Mouse (Mus musculus) c-Kit-positive CD71-positive TER-119-positive erythroid progenitor cells, embryonic 14.5 days (primary cell): ENCODE data around the gene Gm27235.
"Not testable (repeated sequence)": the region's sequence is repeated elsewhere in the genome, so short reads cannot be mapped to it uniquely, and the experiment has no call there.

Source experiments
- DNase-seq: peaks from one replicate; pipeline ENCODE4 v3.0.0-alpha.2; 2013; ENCODE audit warnings: low spot score

Gene Gm27235

DNA sequence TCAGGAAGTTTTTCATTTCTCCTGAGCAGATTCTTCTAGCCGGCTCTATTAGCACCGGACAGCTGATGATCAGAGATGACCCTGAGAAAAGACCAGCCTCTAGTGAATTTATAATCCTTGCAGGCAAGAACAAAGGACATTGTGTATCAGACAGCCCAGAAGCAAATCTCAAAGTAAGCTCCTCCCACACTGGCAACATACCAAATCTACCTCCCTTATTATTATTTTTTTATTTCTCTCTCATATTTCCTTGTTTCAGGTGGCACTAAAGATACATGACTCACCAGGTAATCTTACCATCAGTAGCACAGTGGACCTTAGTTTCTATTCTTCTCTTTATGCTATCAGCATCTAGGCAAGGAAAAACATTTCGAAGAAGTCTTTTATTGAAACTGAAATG is at the start of gene Gm27235, which contains the start of gene D730048I06Rik:
Gm27235 (minus strand) TSS at position 101 of the 400 bp plus-strand sequence.
D730048I06Rik (minus strand) TSS at position 112 of the 400 bp plus-strand sequence.
- DNase-seq = no peak

DNA sequence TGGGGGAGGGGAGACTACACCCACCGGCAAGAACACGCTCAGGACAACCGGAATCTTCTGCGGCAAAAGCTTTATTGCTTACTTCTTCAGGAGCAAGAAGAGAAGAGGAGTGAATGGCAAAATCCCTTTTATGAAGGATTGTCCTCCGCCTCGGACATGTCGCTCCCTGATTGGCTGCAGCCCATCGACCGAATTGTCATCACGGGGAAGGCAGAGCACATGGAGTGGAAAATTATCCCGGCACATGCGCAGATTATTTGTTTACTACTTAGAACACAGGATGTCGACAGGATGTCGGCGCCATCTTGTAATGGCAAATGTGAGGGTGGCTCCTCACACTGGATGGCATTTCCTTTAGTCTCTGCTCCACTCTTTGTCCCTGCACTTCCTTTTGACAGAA is 28.0 kb upstream of the Gm27235 start:
- not testable (repeated sequence) for DNase-seq

DNA sequence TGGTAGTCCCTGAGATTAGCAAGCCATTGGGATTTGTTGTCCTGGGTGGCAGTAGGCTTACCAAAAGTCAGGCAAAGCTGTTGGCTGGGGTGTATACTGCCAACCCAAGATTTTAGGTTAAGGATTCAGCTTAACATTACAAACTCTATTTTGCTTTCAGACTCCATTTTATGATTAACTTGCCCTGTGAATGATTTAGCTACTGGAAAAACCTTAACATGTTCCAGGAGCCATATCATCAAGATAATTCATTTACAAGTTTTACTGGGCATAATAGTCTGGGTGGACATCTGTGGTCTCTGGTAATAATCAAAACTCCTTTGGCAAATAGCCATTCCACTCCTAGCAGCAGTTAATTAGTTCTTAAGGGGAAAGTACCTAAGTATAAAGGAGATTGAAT is 8.2 kb upstream of the Gm27235 start:
- no peak for DNase-seq

DNA sequence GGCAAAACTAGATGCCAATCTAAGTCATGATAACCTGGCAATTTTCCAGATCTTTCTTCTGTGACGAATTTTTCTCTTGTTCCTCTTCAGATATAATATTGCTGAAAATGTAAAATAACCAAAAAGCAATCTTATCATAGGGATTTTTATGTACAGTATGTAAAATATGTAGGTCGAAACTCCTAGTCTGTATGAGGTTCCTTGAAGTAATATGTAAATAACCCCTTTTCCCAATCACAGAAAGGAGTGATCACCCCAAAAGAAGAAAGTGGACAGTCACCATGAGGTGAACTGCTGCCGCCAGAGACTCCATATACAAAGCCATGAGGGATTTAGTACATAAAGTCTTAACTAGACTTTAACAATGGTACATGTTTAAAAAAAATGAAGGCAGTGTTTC is 11.9 kb downstream of the Gm27235 start, which contains the start of gene Gm17727:
Gm17727 (minus strand) TSS at position 101 of the 400 bp plus-strand sequence.
- no peak for DNase-seq

DNA sequence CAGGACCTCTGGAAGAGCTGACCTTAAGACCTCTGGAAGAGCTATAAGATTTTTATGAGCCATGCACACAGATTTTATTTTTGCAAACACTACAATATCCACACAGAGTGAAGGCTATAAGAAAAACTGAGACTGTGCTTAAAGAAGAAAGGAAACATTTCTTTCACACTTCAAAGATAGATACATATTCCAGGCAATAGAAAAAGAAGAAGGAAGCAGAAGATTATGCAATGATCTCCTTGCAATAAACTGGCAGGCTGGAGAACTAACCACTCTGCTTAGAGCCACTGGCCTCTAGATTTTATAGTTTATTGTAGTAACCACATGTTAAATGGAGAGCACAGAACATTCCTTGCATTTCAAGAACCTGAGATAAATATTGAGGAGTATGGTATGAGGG is 33.1 kb downstream of the Gm27235 start:
- no peak for DNase-seq

DNA sequence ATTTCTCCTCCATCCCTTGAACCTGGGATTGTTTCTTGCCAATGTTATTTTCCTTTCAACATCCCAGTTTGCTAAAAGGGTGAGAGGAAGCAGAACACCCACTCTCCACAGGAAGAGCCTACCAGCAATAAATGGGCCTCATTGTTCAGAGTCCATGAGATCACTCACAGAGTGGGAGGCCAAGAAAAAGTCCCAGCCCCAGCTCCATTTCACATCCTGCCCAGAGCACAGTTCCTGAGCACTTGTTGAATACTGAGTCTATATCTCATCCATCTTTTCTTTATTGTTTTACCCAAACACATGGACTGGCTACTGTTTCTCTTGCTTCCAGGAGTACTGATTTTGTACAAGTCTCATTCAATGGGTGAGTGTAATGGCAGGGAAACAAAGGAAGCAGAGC is 49.2 kb downstream of the Gm27235 start, which contains the start of gene Gm17677:
Gm17677 (plus strand) TSS at position 301 of the 400 bp plus-strand sequence.
- no peak for DNase-seq
